Mouse (Mus musculus) kidney, adult 2 months (tissue): ENCODE measurements around the gene Atp13a1.

Experiments used
- CTCF ChIP-seq: fragments of 200-500 bp; conservative IDR thresholded peaks from 2 replicates; pipeline ENCODE4 v1.5.1; 2011; ENCODE audit warnings: low read depth, mild to moderate bottlenecking, control low read depth, low read length, moderate library complexity, mixed read lengths; ENCODE audit not compliant: insufficient read depth, insufficient read length
- POLR2A ChIP-seq: fragments of 200-500 bp; IDR thresholded peaks from one replicate; pipeline ENCODE4 v1.6.1; 2011; ENCODE audit warnings: low read depth, low read length, control low read depth

GRCm38 (mm10) chr8:69815396-69815795, 24.4 kb downstream of the Atp13a1 start:
- TF ChIP-seq POLR2A (no peak), CTCF (no peak)
